ENCODE assay signal across 13 mouse cellular contexts in genomic region chr11:76130859-76131258, GRCm38 (mm10). TPM values are rescaled to one million over a fixed set of nuclear protein-coding genes. Genes with fewer than 3 reads are reported as not detected.
DNase-seq lines count a peak whose midpoint lies in the region; ATAC-seq and TF ChIP-seq lines count a peak whose summit lies in the region.
"Had no signal": no experiment of that assay in that cellular context is flagged by ENCODE, and none has a peak within 500 bp of the region (broad histone marks: within the 10 kb centered on the region; RNA-seq: fewer than 3 reads in every experiment).

No protein-coding gene starts in this region.

- no peak for TF ChIP-seq CTCF in gastrocnemius, adult 2 months (IDR thresholded peaks at IDR 0.05)
- no peak for TF ChIP-seq CTCF in MEL (IDR thresholded peaks at IDR 0.05 in 2 of 3, conservative IDR thresholded peaks at IDR 0.05 in 1 of 3; ENCODE audit: control insufficient read depth in 1 of 3, insufficient read depth in 1 of 3, low read depth in 2 of 3, low read length in 3 of 3, poor library complexity in 1 of 3, severe bottlenecking in 1 of 3)
- no peak for TF ChIP-seq CTCF in hindbrain, postnatal 0 days (IDR thresholded peaks at IDR 0.05; ENCODE audit: low read depth)

- peak overlapping the region; percentile 80 for H3K27ac ChIP-seq in gastrocnemius, adult 2 months
- H3K27ac ChIP-seq in MEL (ENCODE audit: control insufficient read depth, low read depth, low read length) = no peak overlapping the region
- H3K27ac ChIP-seq in lung, embryonic 15.5 days = peak overlapping the region; percentile 18; the same call in 1 of the 2 replicates
- H3K27ac ChIP-seq in forebrain, embryonic 15.5 days (replicated peaks) = no peak overlapping the region
- no peak overlapping the region for H3K27ac ChIP-seq in hindbrain, postnatal 0 days
- H3K27ac ChIP-seq: forebrain, embryonic 12.5 days; hindbrain, embryonic 15.5 days; liver, embryonic 15.5 days; stomach, embryonic 15.5 days had no signal

- H3K9ac ChIP-seq in MEL (ENCODE audit: control insufficient read depth, low read depth, low read length, poor library complexity, severe bottlenecking) = no peak overlapping the region
- H3K9ac ChIP-seq in lung, embryonic 15.5 days = no peak overlapping the region
- H3K9ac ChIP-seq in forebrain, embryonic 15.5 days (replicated peaks) = no peak overlapping the region
- H3K9ac ChIP-seq in hindbrain, postnatal 0 days (replicated peaks; ENCODE audit: low read length) = no peak overlapping the region
- H3K9ac ChIP-seq: forebrain, embryonic 12.5 days; hindbrain, embryonic 15.5 days; liver, embryonic 15.5 days; stomach, embryonic 15.5 days had no signal

- H3K4me1 ChIP-seq in MEL (ENCODE audit: control insufficient read depth in 1 of 2, insufficient read depth in 2 of 2, low read length in 2 of 2) = peaks cover 0 to 5% of the 10 kb centered on the region in 2 experiments; a peak in 3 of 4 replicates
- peaks cover 2% of the 10 kb centered on the region; the same call in 1 of the 2 replicates for H3K4me1 ChIP-seq in lung, embryonic 15.5 days
- no peaks in the 10 kb centered on the region for H3K4me1 ChIP-seq in forebrain, embryonic 15.5 days
- no peaks in the 10 kb centered on the region for H3K4me1 ChIP-seq in hindbrain, postnatal 0 days (ENCODE audit: insufficient read depth, low read length)
- H3K4me1 ChIP-seq: forebrain, embryonic 12.5 days; hindbrain, embryonic 15.5 days; liver, embryonic 15.5 days had no signal

- DNase-seq in gastrocnemius, adult 2 months = peak; percentile 31
- DNase-seq in gastrocnemius, postnatal 4 days (ENCODE audit: low spot score in 2 of 2) = no peak
- DNase-seq in MEL (ENCODE audit: low read depth, low spot score) = peak; percentile 51
- peak; percentile 47 to 54 for DNase-seq in heart, postnatal 10 days
- DNase-seq in hindbrain, postnatal 0 days (ENCODE audit: low spot score) = no peak
- DNase-seq: right cerebral cortex, adult 18-20 months had no signal

- H3K36me3 ChIP-seq in MEL (ENCODE audit: control insufficient read depth in 1 of 2, insufficient read depth in 2 of 2, low read length in 2 of 2) = peaks cover 0 to 10% of the 10 kb centered on the region in 2 experiments; a peak in 2 of 4 replicates
- H3K36me3 ChIP-seq in lung, embryonic 15.5 days = peaks cover 12% of the 10 kb centered on the region; the same call in 1 of the 2 replicates
- peaks cover 35% of the 10 kb centered on the region for H3K36me3 ChIP-seq in forebrain, embryonic 15.5 days
- H3K36me3 ChIP-seq in hindbrain, postnatal 0 days (ENCODE audit: insufficient read depth, low read length) = peaks cover 29% of the 10 kb centered on the region; the same call in 1 of the 2 replicates

- H3K79me2 ChIP-seq in MEL (ENCODE audit: control insufficient read depth, insufficient read depth, low read length, poor library complexity) = no peaks in the 10 kb centered on the region

- WGBS in lung, embryonic 15.5 days = 65% methylated on average over 5 of the region's 5 CpGs
- 91% methylated on average over 5 of the region's 5 CpGs for WGBS in forebrain, embryonic 15.5 days
- WGBS in hindbrain, postnatal 0 days = 84% methylated on average over 5 of the region's 5 CpGs

- no peak for TF ChIP-seq EP300 in MEL (IDR thresholded peaks at IDR 0.05; ENCODE audit: low read depth in 1 of 2, low read length in 2 of 2)

- no peak for TF ChIP-seq RAD21 in MEL (IDR thresholded peaks at IDR 0.05; ENCODE audit: low read depth, low read length)

- H3K27me3 ChIP-seq in MEL (ENCODE audit: control insufficient read depth in 1 of 2, insufficient read depth in 2 of 2, low read length in 2 of 2) = no peaks in the 10 kb centered on the region
- no peaks in the 10 kb centered on the region for H3K27me3 ChIP-seq in lung, embryonic 15.5 days
- H3K27me3 ChIP-seq in forebrain, embryonic 15.5 days = no peaks in the 10 kb centered on the region
- H3K27me3 ChIP-seq in hindbrain, postnatal 0 days (ENCODE audit: insufficient read depth, low read length) = no peaks in the 10 kb centered on the region
- H3K27me3 ChIP-seq: forebrain, embryonic 12.5 days; hindbrain, embryonic 15.5 days; liver, embryonic 15.5 days; stomach, embryonic 15.5 days had no signal

- H3K4me2 ChIP-seq in lung, embryonic 15.5 days = no peak overlapping the region
- no peak overlapping the region for H3K4me2 ChIP-seq in forebrain, embryonic 15.5 days (replicated peaks)
- H3K4me2 ChIP-seq in hindbrain, postnatal 0 days (ENCODE audit: low read depth, low read length) = no peak overlapping the region
- H3K4me2 ChIP-seq: forebrain, embryonic 12.5 days; hindbrain, embryonic 15.5 days; liver, embryonic 15.5 days; stomach, embryonic 15.5 days had no signal

- TF ChIP-seq POLR2A in MEL (IDR thresholded peaks at IDR 0.05; ENCODE audit: control insufficient read depth in 1 of 2, insufficient read depth in 1 of 2, low read depth in 1 of 2, low read length in 2 of 2, poor library complexity in 1 of 2) = no peak

- no peak for ATAC-seq in lung, embryonic 15.5 days (ENCODE audit: borderline replicate concordance, extremely low read depth, low FRiP score, low TSS enrichment)
- no peak for ATAC-seq in forebrain, embryonic 15.5 days (replicated peaks)
- ATAC-seq in hindbrain, postnatal 0 days = no peak
- ATAC-seq in megakaryocyte progenitor cell, adult 5-6 weeks (replicated peaks; ENCODE audit: poor library complexity) = no peak

- intact Hi-C loops in gastrocnemius, adult 2 months (cut with DNase I) = no loop called here
- intact Hi-C loops in heart, postnatal 10 days (cut with DNase I) = loop anchor here (5.0 kb wide), 1 partner anchor 34 kb away; no protein-coding TSS in a partner anchor

- no peaks in the 10 kb centered on the region for H3K9me3 ChIP-seq in MEL (replicated peaks; ENCODE audit: insufficient read depth, low read length)
- H3K9me3 ChIP-seq in lung, embryonic 15.5 days = no peaks in the 10 kb centered on the region
- H3K9me3 ChIP-seq in forebrain, embryonic 15.5 days = no peaks in the 10 kb centered on the region
- no peaks in the 10 kb centered on the region for H3K9me3 ChIP-seq in hindbrain, postnatal 0 days (ENCODE audit: low read length)
- H3K9me3 ChIP-seq: forebrain, embryonic 12.5 days; hindbrain, embryonic 15.5 days; liver, embryonic 15.5 days; stomach, embryonic 15.5 days had no signal

- H3K4me3 ChIP-seq in gastrocnemius, adult 2 months = no peak overlapping the region
- H3K4me3 ChIP-seq in MEL (ENCODE audit: control insufficient read depth in 1 of 2, insufficient read depth in 1 of 2, low read depth in 2 of 2, low read length in 2 of 2) = no peak overlapping the region
- H3K4me3 ChIP-seq in lung, embryonic 15.5 days = no peak overlapping the region
- H3K4me3 ChIP-seq in forebrain, embryonic 15.5 days = no peak overlapping the region
- H3K4me3 ChIP-seq in hindbrain, postnatal 0 days (ENCODE audit: low read length) = no peak overlapping the region
- H3K4me3 ChIP-seq: forebrain, embryonic 12.5 days; hindbrain, embryonic 15.5 days; liver, embryonic 15.5 days; stomach, embryonic 15.5 days had no signal

TF ChIP-seq in MEL, 35 proteins besides CTCF, POLR2A, EP300 and RAD21 (continues in another document):
- TF ChIP-seq SMC3 (IDR thresholded peaks at IDR 0.05; ENCODE audit: low read depth, low read length) = no peak
- TF ChIP-seq CHD2 (IDR thresholded peaks at IDR 0.05; ENCODE audit: low read length) = no peak
- no peak for TF ChIP-seq USF2 (IDR thresholded peaks at IDR 0.05; ENCODE audit: borderline replicate concordance in 1 of 2, insufficient read depth in 1 of 2, low read depth in 1 of 2, low read length in 2 of 2)
- TF ChIP-seq USF1 (IDR thresholded peaks at IDR 0.05; ENCODE audit: low read depth, low read length) = no peak
- no peak for TF ChIP-seq MAX (IDR thresholded peaks at IDR 0.05; ENCODE audit: low read length)
- no peak for TF ChIP-seq NELFE (IDR thresholded peaks at IDR 0.05; ENCODE audit: low read depth, low read length)
- TF ChIP-seq MEF2A (IDR thresholded peaks at IDR 0.05; ENCODE audit: extremely low read depth, insufficient replicate concordance, low read depth, low read length, poor library complexity, severe bottlenecking) = no peak
- no peak for TF ChIP-seq TBP (IDR thresholded peaks at IDR 0.05; ENCODE audit: low read depth, low read length)
- no peak for TF ChIP-seq GATA1 (IDR thresholded peaks at IDR 0.05; ENCODE audit: low read depth, low read length)
- no peak for TF ChIP-seq ELF1 (IDR thresholded peaks at IDR 0.05; ENCODE audit: low read depth, low read length)
- TF ChIP-seq TCF12 (IDR thresholded peaks at IDR 0.05; ENCODE audit: low read depth, low read length) = no peak
- TF ChIP-seq E2F4 (IDR thresholded peaks at IDR 0.05; ENCODE audit: borderline replicate concordance, low read depth, low read length) = no peak

RNA-seq across cellular contexts. Expression of gene Vps53, which starts 48.6 kb away (rescaled TPM):
- 10 to 100 TPM; 22.0 to 22.1 TPM for total RNA-seq in gastrocnemius, adult 2 months (2021)
- total RNA-seq in gastrocnemius, postnatal 4 days (2021) = 10 to 100 TPM; 30.2 to 33.7 TPM
- 47.2 and 50.4 TPM in 2 replicates for total RNA-seq in MEL (2012; rRNA removed)
- 10 to 100 TPM in 1 of 2 experiments, not detected in 1; 38.4 TPM for polyA plus RNA-seq in MEL (2012; ENCODE audit: insufficient read depth in 1 of 2, insufficient read length in 2 of 2, low read depth in 1 of 2, low replicate concordance in 2 of 2, missing spikeins in 1 of 2)
- total RNA-seq in heart, postnatal 10 days (2021) = 10 to 100 TPM; 31.0 to 32.7 TPM
- polyA plus RNA-seq in lung, embryonic 15.5 days (2015; fragmentation: Nextera tagmentation; extraction: Ambion mirVana) = 36.0 and 36.9 TPM in 2 replicates
- polyA plus RNA-seq in forebrain, embryonic 15.5 days (2015; fragmentation: Nextera tagmentation; extraction: Ambion mirVana) = 66.6 and 67.6 TPM in 2 replicates
- 39.2 and 42.8 TPM in 2 replicates for total RNA-seq in hindbrain, postnatal 0 days (2014; rRNA removed)
- 58.9 and 59.0 TPM in 2 replicates for polyA plus RNA-seq in hindbrain, postnatal 0 days (2015; fragmentation: Nextera tagmentation; extraction: Ambion mirVana)
- total RNA-seq in megakaryocyte progenitor cell, adult 5-6 weeks (2015) = 35.3 and 37.8 TPM in 2 replicates
- total RNA-seq in megakaryocyte progenitor cell, adult 5-6 weeks (2017) = 35.4 and 58.6 TPM in 2 replicates

RNA-seq across cellular contexts. Expression of gene Fam57a, which starts 48.6 kb away (rescaled TPM):
- total RNA-seq in gastrocnemius, adult 2 months (2021) = 1 to 10 TPM; 1.4 to 2.0 TPM
- 10 to 100 TPM in 1 of 2 experiments, 1 to 10 TPM in 1; 9.8 to 12.1 TPM for total RNA-seq in gastrocnemius, postnatal 4 days (2021)
- total RNA-seq in MEL (2012; rRNA removed) = 6.6 and 8.5 TPM in 2 replicates
- polyA plus RNA-seq in MEL (2012; ENCODE audit: insufficient read depth in 1 of 2, insufficient read length in 2 of 2, low read depth in 1 of 2, low replicate concordance in 2 of 2, missing spikeins in 1 of 2) = 1 to 10 TPM in 1 of 2 experiments, not detected in 1; 8.8 TPM
- total RNA-seq in heart, postnatal 10 days (2021) = 1 to 10 TPM; 8.0 to 8.3 TPM
- polyA plus RNA-seq in lung, embryonic 15.5 days (2015; fragmentation: Nextera tagmentation; extraction: Ambion mirVana) = 32.2 and 34.4 TPM in 2 replicates
- 20.2 TPM in 2 replicates for polyA plus RNA-seq in forebrain, embryonic 15.5 days (2015; fragmentation: Nextera tagmentation; extraction: Ambion mirVana)
- total RNA-seq in hindbrain, postnatal 0 days (2014; rRNA removed) = 20.1 and 30.4 TPM in 2 replicates
- polyA plus RNA-seq in hindbrain, postnatal 0 days (2015; fragmentation: Nextera tagmentation; extraction: Ambion mirVana) = 16.6 and 20.0 TPM in 2 replicates
- total RNA-seq in megakaryocyte progenitor cell, adult 5-6 weeks (2015) = 3.3 and 3.5 TPM in 2 replicates
- 2.2 and 4.1 TPM in 2 replicates for total RNA-seq in megakaryocyte progenitor cell, adult 5-6 weeks (2017)

Comparison
In these comparisons a context has a peak if more than half of its experiments do, and no peak if none do; other contexts are left out.
1. DNase-seq: peak in gastrocnemius, adult 2 months (single experiment), MEL (single experiment) and heart, postnatal 10 days (2 of 2); none in gastrocnemius, postnatal 4 days (0 of 2) and hindbrain, postnatal 0 days (single experiment).
2. H3K27ac ChIP-seq: peak in gastrocnemius, adult 2 months (single experiment) and lung, embryonic 15.5 days (single experiment); none in MEL (single experiment), forebrain, embryonic 15.5 days (single experiment) and hindbrain, postnatal 0 days (single experiment).